Mouse (Mus musculus): ENCODE data around the gene 4922502D21Rik.

Gene 4922502D21Rik

DNA sequence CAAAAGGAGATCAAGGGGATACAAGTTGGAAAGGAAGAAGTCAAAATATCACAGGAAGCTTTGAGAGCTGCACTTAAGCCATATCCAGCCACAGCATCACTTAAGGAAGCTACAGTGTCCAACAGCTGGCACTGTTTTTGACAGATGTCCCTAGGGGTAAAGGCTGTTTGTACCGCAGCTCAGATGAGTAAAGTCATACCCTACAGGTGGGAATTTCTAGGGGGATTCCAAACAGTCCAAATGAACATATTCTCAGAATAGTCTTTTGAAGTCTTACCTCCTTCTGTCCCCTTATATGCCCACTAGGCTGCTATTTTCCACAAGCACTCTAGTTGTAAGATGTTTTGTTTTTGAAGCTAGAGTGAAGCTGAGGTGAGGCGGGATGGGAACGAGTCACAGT is 19.1 kb downstream of the 4922502D21Rik start:
- DNase-seq (ENCODE audit: low spot score): no peak

DNA sequence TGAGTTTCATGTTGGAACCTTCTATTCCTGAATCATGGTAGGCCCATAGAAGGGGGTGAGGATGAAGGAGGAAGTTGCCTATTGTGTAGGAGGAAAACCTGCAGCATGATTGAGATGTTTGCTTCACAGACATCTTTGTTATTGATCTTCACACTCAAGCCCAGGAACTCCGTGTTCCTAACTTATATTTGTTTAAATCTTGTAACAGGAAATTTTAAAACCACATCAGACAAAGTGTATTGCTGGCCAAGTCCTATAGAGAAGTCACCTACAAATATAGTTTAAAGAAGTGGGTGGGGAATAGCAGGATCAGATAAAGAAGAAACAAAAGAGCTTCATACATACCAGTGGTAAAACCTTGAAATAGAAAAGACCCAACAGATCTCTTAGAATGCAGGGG is 27.4 kb downstream of the 4922502D21Rik start:
- DNase-seq (ENCODE audit: low spot score): no peak

GRCm38 (mm10) chr6:129288708-129289107 is 42.9 kb downstream of the 4922502D21Rik start:
- DNase-seq (ENCODE audit: low spot score): no peak

- DNase-seq (ENCODE audit: low spot score): no peak
Measured at GRCm38 (mm10) chr6:129284384-129285104, 47.1 kb downstream of the 4922502D21Rik start.

DNA sequence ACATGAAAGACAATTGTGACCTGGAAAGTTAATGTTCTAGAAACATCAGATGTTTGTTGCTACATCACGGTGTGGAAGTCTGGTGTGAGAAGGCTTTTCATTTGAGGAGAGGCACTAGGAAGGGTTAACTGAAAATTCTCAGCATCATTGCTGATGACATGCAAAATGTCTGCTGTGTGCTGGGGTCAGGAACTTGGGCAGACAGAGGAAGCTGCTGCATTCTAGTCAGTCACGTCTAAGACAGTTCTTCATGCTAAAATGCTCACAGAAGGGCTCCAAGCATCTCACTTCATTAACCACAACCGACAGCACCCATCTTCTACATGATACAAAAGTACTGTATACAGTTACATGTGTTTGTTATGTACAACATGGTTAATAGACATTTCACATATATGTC is 48.3 kb downstream of the 4922502D21Rik start:
- DNase-seq (ENCODE audit: low spot score): no peak

GRCm38 (mm10) chr6:129276483-129276882 is 55.1 kb downstream of the 4922502D21Rik start:
- DNase-seq (ENCODE audit: low spot score): no peak

GRCm38 (mm10) chr6:129275624-129276203 is 55.9 kb downstream of the 4922502D21Rik start:
- DNase-seq (ENCODE audit: low spot score): no peak

DNA sequence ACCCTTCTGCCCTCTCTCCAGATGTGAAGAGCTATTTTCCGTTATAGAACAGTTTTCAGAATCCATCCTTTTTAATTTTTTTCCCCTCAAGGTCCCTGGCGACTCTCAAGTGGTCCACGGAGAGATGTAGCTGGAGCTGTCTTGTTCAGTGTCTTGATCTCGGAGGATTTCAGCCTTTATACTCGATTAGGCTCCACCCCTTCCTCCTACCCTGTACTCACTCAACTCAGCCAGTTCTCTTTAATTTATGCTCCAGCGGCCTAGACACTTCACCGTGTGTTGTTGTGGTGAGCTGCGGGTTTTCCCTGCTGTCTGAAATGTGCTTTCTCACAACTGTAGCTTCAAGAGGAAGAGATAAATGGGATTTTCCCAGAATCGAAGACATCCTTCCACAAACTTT is 56.4 kb downstream of the 4922502D21Rik start, which contains the start of gene Cd69:
Gene Cd69 (minus strand): TSS at position 217 of the 400 bp plus-strand sequence.
- no peak for DNase-seq (ENCODE audit: low spot score)

DNA sequence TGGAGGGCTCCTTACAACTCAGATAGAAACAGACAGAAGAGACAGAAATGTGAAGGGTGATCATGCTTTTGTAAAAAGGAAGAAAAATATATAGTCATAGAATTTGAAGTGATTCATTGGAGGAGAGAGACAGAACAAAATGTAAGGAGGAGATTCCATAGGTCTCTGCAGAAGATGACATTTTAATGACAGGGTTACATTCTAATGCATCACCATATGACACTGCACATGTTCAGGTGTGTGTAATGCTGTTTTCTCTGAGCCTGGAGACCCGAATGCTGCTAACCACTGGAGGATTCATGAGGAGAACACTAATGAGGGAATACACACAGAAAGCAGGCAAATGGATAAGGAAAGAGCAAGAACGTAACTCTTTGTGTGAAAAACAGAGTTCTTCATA is 57.1 kb downstream of the 4922502D21Rik start:
- DNase-seq (ENCODE audit: low spot score): no peak

DNA sequence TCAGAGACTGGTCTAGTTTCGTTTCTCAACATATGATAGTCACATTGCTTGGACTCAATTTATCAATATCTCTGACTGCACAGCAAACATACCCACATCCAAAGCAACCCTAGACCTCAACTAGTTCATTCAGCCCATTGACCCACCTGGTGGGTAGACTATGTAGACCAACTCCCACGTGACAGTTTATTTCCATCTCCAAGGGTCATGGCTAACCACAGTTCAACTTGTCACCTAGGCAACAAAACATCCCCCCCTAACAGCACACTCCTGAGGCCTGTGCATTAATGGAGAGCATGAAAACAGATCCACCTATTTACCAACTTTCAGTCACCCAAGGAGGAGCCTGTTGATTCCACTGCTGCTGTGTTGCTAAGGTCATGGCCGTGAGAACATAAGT is 57.9 kb downstream of the 4922502D21Rik start:
- DNase-seq (ENCODE audit: low spot score): no peak
